Mouse (Mus musculus): Measurements from ENCODE around the gene Gpsm1. TPM values are rescaled to one million over a fixed set of nuclear protein-coding genes. Genes with fewer than 3 reads are reported as not detected.
A peak's percentile ranks its signal among the peaks of the same experiment; 100 is the strongest.
"Not testable (repeated sequence)": the region's sequence is repeated elsewhere in the genome, so short reads cannot be mapped to it uniquely, and the experiment has no call there.

Gene Gpsm1
- polyA plus RNA-seq, 1 experiment from 2014 or later: 23.3 TPM

- no peak for DNase-seq (ENCODE audit: low read depth, low spot score)
- ChIA-PET CTCF (interaction anchor here (1.1 to 1.4 kb wide), 2 partner anchors 12 to 13 kb away, joined by 3 to 4 read pairs; partner anchors contain the start of gene Dnlz), POLR2A (no interaction called here)
- no peak for ATAC-seq
- TF ChIP-seq CTCF (IDR thresholded peaks at IDR 0.05): no peak
- no peaks in the 10 kb centered on the region for H3K27me3 ChIP-seq
- in situ Hi-C loops (cut with MboI; ENCODE audit: low pct_unique_long_range_greater_than_20kb): no loop called here
These were observed 49.6 kb downstream of the Gpsm1 start for GRCm38 (mm10) chr2:26364738-26365465.

GRCm38 (mm10) chr2:26367911-26368310 is 52.6 kb downstream of the Gpsm1 start:
- ATAC-seq (no peak), DNase-seq (ENCODE audit: low read depth, low spot score) (no peak)
- in situ Hi-C loops (cut with MboI; ENCODE audit: low pct_unique_long_range_greater_than_20kb): no loop called here
- POLR2A ChIA-PET: no interaction called here
- CTCF ChIA-PET: no interaction called here
- H3K27me3 ChIP-seq: no peaks in the 10 kb centered on the region
- no peak for TF ChIP-seq CTCF (IDR thresholded peaks at IDR 0.05)

GRCm38 (mm10) chr2:26368572-26368971 is 53.3 kb downstream of the Gpsm1 start:
- POLR2A ChIA-PET: no interaction called here
- in situ Hi-C loops (cut with MboI; ENCODE audit: low pct_unique_long_range_greater_than_20kb): no loop called here
- no peaks in the 10 kb centered on the region for H3K27me3 ChIP-seq

GRCm38 (mm10) chr2:26372396-26372795 is 57.1 kb downstream of the Gpsm1 start:
- DNase-seq (ENCODE audit: low read depth, low spot score): no peak
- peak; percentile 54 for ATAC-seq
- in situ Hi-C loops (cut with MboI; ENCODE audit: low pct_unique_long_range_greater_than_20kb): no loop called here
- no peak for TF ChIP-seq CTCF (IDR thresholded peaks at IDR 0.05)
- ChIA-PET CTCF (interaction anchor here (1.4 kb wide), 1 partner anchor 11 kb away, joined by 6 read pairs; no protein-coding TSS in a partner anchor), POLR2A (interaction anchor here (1.5 kb wide), 1 partner anchor 20 kb away, joined by 3 read pairs; the partner anchor contains the start of gene Dnlz)
- no peaks in the 10 kb centered on the region for H3K27me3 ChIP-seq

More at GRCm38 (mm10) chr2:26368572-26368971, 53.3 kb downstream of the Gpsm1 start:
- DNase-seq (ENCODE audit: low read depth, low spot score) (no peak), ATAC-seq (no peak)
- CTCF ChIA-PET: no interaction called here
- no peak for TF ChIP-seq CTCF (IDR thresholded peaks at IDR 0.05)

GRCm38 (mm10) chr2:26380131-26380771 is 64.9 kb downstream of the Gpsm1 start, which contains the start of gene Snapc4:
Snapc4 (minus strand) TSS chr2:26380653.
- DNase-seq (ENCODE audit: low read depth, low spot score) (peak; percentile 13), ATAC-seq (peak; percentile 71)
- POLR2A ChIA-PET: interaction anchor here (0.8 to 1.4 kb wide), 3 partner anchors 8 to 29 kb away, joined by 3 to 4 read pairs (median 3); no protein-coding TSS in a partner anchor
- CTCF ChIA-PET: interaction anchor here (1.4 kb wide), 1 partner anchor 8 kb away, joined by 3 read pairs; no protein-coding TSS in a partner anchor
- no peaks in the 10 kb centered on the region for H3K27me3 ChIP-seq
- no peak for TF ChIP-seq CTCF (IDR thresholded peaks at IDR 0.05)
- in situ Hi-C loops (cut with MboI; ENCODE audit: low pct_unique_long_range_greater_than_20kb): no loop called here

GRCm38 (mm10) chr2:26380871-26381270 is 65.6 kb downstream of the Gpsm1 start:
- in situ Hi-C loops (cut with MboI; ENCODE audit: low pct_unique_long_range_greater_than_20kb); ATAC-seq; CTCF ChIA-PET; H3K27me3 ChIP-seq; DNase-seq (ENCODE audit: low read depth, low spot score): not testable (repeated sequence)
- POLR2A ChIA-PET: interaction anchor here (0.8 to 1.4 kb wide), 2 partner anchors 8 to 13 kb away, joined by 3 to 4 read pairs; no protein-coding TSS in a partner anchor

GRCm38 (mm10) chr2:26387713-26388112 is 72.4 kb downstream of the Gpsm1 start:
- ChIA-PET POLR2A (interaction anchor here (1.3 kb wide), 1 partner anchor 47 kb away, joined by 3 read pairs; no protein-coding TSS in a partner anchor), CTCF (interaction anchor here (1.2 kb wide), 1 partner anchor 24 kb away, joined by 3 read pairs; no protein-coding TSS in a partner anchor)
- no peak for ATAC-seq
- DNase-seq (ENCODE audit: low read depth, low spot score): no peak
- in situ Hi-C loops (cut with MboI; ENCODE audit: low pct_unique_long_range_greater_than_20kb): no loop called here
- TF ChIP-seq CTCF (IDR thresholded peaks at IDR 0.05): no peak
- no peaks in the 10 kb centered on the region for H3K27me3 ChIP-seq

GRCm38 (mm10) chr2:26388682-26389153 is 73.4 kb downstream of the Gpsm1 start:
- ATAC-seq (peak; percentile 49), DNase-seq (ENCODE audit: low read depth, low spot score) (no peak)
- no peak for TF ChIP-seq CTCF (IDR thresholded peaks at IDR 0.05)
- no peaks in the 10 kb centered on the region for H3K27me3 ChIP-seq
- in situ Hi-C loops (cut with MboI; ENCODE audit: low pct_unique_long_range_greater_than_20kb): no loop called here
- POLR2A ChIA-PET: interaction anchor here (0.8 to 1.1 kb wide), 3 partner anchors 8 to 20 kb away, joined by 3 to 4 read pairs (median 3); partner anchors contain the start of gene Snapc4
- CTCF ChIA-PET: interaction anchor here (1.1 to 3.8 kb wide), 2 partner anchors 9 to 20 kb away, joined by 3 to 11 read pairs; partner anchors contain the start of gene Inpp5e

GRCm38 (mm10) chr2:26389154-26389690 is 73.9 kb downstream of the Gpsm1 start, which contains the start of the genes Entr1 and Pmpca:
Entr1 (minus strand) TSS chr2:26389316.
Pmpca (plus strand) TSS chr2:26389339.
- DNase-seq (ENCODE audit: low read depth, low spot score) (peak; percentile 15), ATAC-seq (peak; percentile 83)
- TF ChIP-seq CTCF (IDR thresholded peaks at IDR 0.05): no peak
- ChIA-PET CTCF (interaction anchor here (1.1 to 3.8 kb wide), 2 partner anchors 10 to 20 kb away, joined by 3 to 11 read pairs; partner anchors contain the start of gene Inpp5e), POLR2A (interaction anchor here (0.9 to 1.1 kb wide), 2 partner anchors 9 to 10 kb away, joined by 3 to 4 read pairs; partner anchors contain the start of gene Snapc4)
- in situ Hi-C loops (cut with MboI; ENCODE audit: low pct_unique_long_range_greater_than_20kb): no loop called here
- no peaks in the 10 kb centered on the region for H3K27me3 ChIP-seq

- no peak for ATAC-seq
These were observed 75.6 kb downstream of the Gpsm1 start for GRCm38 (mm10) chr2:26390954-26391353.

More at GRCm38 (mm10) chr2:26390954-26391353, 75.6 kb downstream of the Gpsm1 start:
- no peaks in the 10 kb centered on the region for H3K27me3 ChIP-seq
- CTCF ChIA-PET: interaction anchor here (0.9 to 3.8 kb wide), 4 partner anchors 12 to 91 kb away, joined by 3 to 11 read pairs (median 4); partner anchors contain the start of gene Inpp5e
- in situ Hi-C loops (cut with MboI; ENCODE audit: low pct_unique_long_range_greater_than_20kb): no loop called here
- no peak for TF ChIP-seq CTCF (IDR thresholded peaks at IDR 0.05)
- POLR2A ChIA-PET: interaction anchor here (1.0 kb wide), 1 partner anchor 11 kb away, joined by 3 read pairs; no protein-coding TSS in a partner anchor
- no peak for DNase-seq (ENCODE audit: low read depth, low spot score)
